Mouse (Mus musculus): Measurements from ENCODE around the gene Ccdc86.

DNA sequence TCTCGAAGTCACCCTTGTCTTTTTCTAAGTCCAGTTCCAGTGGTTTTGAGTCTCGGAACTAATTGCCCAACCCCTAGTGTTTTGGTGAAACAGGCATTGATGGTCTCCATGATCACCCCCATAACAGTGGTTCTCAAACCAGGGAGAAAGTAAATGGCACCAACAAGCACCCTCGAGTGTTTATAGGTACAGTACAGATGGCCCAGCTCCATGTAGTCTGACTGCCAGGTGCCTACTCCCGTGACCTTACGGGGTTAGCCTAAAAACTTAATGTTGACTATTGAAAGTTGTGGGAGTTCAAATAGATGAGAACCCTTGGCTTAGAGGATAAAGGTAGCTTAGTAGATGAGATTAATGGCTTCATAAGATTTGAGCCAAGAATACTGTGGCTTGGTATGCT is 48.0 kb downstream of the Ccdc86 start:
- no peak for TF ChIP-seq POLR2A (IDR thresholded peaks at IDR 0.05; ENCODE audit: borderline replicate concordance, extremely low read depth, insufficient read depth, insufficient read length, poor library complexity, severe bottlenecking)
- no peak for TF ChIP-seq CTCF (IDR thresholded peaks at IDR 0.05; ENCODE audit: borderline replicate concordance, extremely low read depth, insufficient read depth, insufficient read length)

Measured in brain, embryonic 14.5 days (tissue).